Mouse (Mus musculus) regulatory T cell (primary cell): ENCODE results near the gene Cd46.

Experiments used
- in situ Hi-C: fragments of 300-600 bp; cut with MboI, MseI; formaldehyde crosslinking; loops from one replicate; pipeline ENCODE4 v1.15.1; 2025; ENCODE audit warnings: high pct_unique_total_duplicates

Cd46 gene

GRCm38 (mm10) chr1:195092220-195092720 is at the start of gene Cd46:
Gene Cd46 (minus strand): TSS chr1:195092249.
- in situ Hi-C loops: no loop called here

DNA sequence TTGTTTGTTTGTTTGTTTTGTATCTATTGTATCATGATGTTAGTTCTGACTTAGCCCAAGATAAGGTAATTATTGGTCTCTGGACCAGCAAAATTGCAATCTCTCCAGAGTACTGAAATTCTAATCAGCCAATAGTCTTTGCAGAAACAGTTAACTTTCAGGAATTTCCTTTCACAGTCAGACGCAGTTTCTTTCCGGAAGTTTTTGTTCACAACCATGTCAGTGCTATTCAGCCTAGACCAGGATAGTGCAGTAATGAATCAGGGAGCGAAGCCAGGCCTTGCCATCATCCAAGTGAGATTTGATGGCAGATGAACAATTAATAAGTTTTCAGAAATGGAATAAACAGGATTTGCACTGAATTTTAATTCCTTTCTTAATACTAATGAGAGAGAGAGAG is 40.0 kb upstream of the Cd46 start:
- in situ Hi-C loops: loop anchor here (5.0 kb wide), 1 partner anchor 105 kb away; no protein-coding TSS in a partner anchor

DNA sequence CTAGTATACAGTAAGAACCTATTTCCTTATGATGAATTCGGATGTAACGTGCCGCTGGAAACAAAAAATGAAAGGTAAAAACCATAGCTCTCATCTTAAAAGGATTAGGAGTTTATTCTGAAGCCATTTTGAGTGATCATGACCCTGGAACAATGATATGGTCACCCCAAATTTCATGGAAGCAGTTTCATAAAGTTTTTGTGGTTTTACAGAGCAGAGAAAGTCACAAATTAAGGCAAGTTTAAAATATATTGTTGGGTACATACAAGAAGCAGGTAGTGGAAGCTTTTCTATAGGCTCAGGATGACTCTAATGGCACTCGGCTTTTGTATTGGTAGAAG is 39.6 kb upstream of the Cd46 start:
- in situ Hi-C loops: loop anchor here (5.0 kb wide), 1 partner anchor 106 kb away; no protein-coding TSS in a partner anchor

- in situ Hi-C loops: loop anchor here (5.0 kb wide), 1 partner anchor 106 kb away; no protein-coding TSS in a partner anchor
These were observed 39.1 kb upstream of the Cd46 start, which contains the start of gene Cr1l for GRCm38 (mm10) chr1:195130953-195131674. Gene Cr1l (minus strand): TSS chr1:195131586.

- in situ Hi-C loops: loop anchor here (5.0 kb wide), 1 partner anchor 107 kb away; no protein-coding TSS in a partner anchor
These were observed 38.4 kb upstream of the Cd46 start for GRCm38 (mm10) chr1:195130479-195130878.

DNA sequence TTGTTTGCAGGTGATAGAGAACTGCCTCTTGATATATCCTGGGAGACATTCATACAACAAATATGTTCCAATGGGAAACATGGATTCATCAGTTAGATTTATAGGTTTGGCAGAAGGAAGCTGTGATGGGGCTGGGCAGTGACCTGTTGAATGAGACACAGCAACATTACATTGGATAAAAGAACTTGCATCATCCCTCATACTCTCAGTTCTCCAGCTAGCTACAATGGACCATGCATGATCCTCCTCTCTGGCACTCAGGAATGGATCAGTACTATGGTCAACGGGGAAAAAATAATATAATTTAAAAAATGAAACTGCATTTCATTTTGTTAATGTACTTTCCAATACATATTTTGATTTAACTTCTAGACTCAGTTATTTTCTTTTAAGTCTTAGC is 37.8 kb upstream of the Cd46 start:
- in situ Hi-C loops: loop anchor here (5.0 kb wide), 1 partner anchor 107 kb away; no protein-coding TSS in a partner anchor

- in situ Hi-C loops: no loop called here
These were observed 22.4 kb upstream of the Cd46 start for GRCm38 (mm10) chr1:195114414-195114813.

DNA sequence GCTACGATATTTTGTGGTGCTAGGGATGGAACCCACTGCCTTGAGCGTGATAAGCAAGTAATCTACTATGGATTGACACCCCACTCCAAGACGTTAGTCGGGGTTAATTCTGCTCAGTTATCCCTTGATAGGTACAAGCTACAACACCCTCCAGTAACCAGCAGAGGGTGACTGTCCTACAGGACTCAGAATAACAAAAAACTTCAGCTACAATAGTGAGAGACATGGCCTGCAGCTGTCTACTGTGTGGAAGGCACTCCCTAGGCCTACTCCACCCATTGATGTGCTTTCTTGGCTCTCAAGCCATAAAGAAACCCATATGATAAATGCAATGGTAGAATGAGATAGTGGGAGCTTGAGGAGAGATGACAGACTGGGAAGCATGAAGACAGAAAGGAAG is 21.6 kb upstream of the Cd46 start:
- in situ Hi-C loops: no loop called here

- in situ Hi-C loops: no loop called here
These were observed 8.6 kb upstream of the Cd46 start for GRCm38 (mm10) chr1:195100693-195101092.

DNA sequence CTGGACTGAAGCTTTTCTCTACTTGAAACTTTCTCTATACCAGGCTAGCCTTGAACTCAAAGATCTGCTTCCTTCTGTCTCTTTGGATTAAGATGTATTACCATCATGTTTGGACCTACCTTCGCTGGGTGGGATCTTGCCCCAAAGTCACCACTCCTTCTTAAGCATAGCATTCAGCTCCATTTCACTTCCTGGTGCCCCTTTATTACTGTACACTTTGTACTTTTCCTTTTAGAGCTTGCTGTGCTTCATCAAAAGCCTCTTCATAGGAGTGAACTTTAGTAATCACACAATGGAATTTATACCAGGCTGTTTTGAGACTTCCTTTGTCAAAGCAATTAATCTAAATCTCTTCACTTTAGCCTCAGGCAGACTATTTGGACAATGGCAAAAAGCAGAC is 6.0 kb upstream of the Cd46 start:
- in situ Hi-C loops: no loop called here

DNA sequence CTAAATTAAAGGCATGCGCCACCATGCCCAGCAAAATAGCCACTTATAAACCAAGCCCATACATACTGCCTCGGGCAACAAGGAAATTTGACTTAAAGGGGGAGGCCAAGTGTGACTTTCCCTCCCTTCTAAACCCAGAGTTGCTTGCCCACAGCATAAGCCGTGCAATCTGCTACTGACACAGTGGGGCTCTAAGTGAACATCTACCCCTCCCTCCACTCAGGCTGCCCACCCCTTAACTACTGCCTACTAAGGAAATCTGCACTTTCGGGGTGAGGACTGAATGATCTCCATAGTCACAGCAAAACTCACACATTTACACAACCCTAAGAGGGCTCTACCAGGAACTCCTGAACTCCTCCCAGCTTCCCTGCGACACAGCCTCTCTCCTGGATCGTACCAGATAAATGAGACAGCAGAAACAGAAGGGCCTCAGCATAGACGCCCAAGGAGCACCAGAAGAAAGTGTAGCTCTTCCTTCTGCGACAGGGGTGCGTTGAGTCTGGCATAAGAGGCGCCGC is 290 bp downstream of the Cd46 start:
- in situ Hi-C loops: no loop called here

DNA sequence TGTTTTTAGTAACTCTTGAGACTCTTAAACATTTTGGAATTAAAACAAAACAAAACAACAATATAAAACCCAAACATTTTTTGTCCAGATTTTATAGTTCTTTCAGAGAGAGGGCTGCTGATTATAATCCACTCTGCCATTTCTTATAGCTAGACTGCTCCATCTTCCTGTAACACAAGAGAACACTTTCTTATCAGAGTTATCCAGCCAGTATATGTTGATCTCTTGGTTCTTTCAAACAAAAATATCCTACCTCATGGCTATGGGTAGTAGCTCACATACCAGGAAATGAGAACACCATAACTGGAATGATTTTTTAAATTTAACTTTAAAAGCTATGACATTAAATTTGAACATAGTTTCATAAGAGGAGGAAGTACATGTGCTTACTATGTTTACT is 9.9 kb downstream of the Cd46 start:
- in situ Hi-C loops: no loop called here

- in situ Hi-C loops: no loop called here
These were observed 51.6 kb downstream of the Cd46 start for GRCm38 (mm10) chr1:195040437-195040836.

GRCm38 (mm10) chr1:195038386-195038785 is 53.7 kb downstream of the Cd46 start:
- in situ Hi-C loops: no loop called here

DNA sequence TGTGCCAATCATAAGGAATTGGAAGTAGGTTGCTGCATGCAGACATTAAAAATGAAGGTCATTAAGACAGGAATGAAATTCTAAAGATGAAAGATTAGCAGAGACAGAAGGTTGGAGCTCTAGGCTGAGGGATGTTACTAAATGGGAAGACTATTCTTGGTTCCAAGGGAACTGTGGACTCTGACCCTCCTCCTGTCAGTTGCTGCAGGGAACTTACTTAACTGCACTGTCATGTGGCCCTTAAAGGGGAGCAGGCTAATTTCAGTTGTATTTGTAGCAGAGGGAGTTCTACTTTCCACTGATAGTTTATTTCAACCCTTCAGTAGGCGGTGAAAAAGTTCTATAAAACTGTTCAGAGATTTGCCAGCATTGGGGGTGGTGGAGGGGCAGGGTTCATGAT is 54.1 kb downstream of the Cd46 start:
- in situ Hi-C loops: no loop called here

- in situ Hi-C loops: no loop called here
These were observed 54.6 kb downstream of the Cd46 start for GRCm38 (mm10) chr1:195037483-195037882.

- in situ Hi-C loops: no loop called here
These were observed 58.1 kb downstream of the Cd46 start for GRCm38 (mm10) chr1:195033941-195034340.

DNA sequence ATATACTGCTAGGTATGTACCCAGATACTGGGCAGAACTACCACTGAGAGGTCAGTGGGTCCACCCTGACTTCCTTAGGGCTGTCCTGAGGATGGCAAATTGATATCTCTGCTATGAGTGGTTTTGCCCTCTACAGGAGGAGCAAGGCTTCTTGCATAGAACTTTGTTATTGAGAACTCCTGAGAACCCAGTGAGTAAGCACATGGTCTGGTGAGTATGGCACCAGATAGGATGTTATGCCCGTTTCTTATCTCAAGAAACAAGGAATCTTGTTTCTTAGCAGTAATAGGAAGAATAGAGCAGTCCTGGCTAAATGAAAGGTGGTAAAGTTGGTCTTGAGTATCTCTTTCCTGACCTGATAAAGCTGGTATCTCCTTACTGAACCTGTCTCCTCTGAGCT is 59.3 kb downstream of the Cd46 start:
- in situ Hi-C loops: no loop called here

- in situ Hi-C loops: no loop called here
These were observed 60.3 kb downstream of the Cd46 start for GRCm38 (mm10) chr1:195031786-195032185.

DNA sequence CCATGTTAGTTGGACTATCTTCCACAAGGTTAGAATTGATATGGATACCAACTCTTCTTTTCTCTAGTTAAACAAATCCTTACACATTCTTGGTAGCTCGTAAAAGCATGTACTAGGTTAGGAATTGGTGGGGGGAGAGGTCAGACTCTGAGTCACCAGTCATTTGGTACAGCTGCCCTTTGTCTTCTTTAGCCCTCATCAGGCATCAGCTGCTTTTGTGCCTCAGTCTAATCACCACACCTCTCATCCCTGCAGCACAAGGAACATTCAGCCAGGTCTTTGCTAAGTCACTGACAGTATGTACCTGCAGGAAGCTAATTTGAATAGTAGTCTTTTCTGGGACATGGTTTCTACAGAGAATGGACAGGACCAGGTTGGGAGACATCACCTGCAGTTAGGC is 64.5 kb downstream of the Cd46 start:
- in situ Hi-C loops: loop anchor here (10.0 kb wide), 1 partner anchor 1053 kb away; no protein-coding TSS in a partner anchor

GRCm38 (mm10) chr1:195023848-195024247 is 68.2 kb downstream of the Cd46 start:
- in situ Hi-C loops: loop anchor here (10.0 kb wide), 1 partner anchor 1049 kb away; no protein-coding TSS in a partner anchor

DNA sequence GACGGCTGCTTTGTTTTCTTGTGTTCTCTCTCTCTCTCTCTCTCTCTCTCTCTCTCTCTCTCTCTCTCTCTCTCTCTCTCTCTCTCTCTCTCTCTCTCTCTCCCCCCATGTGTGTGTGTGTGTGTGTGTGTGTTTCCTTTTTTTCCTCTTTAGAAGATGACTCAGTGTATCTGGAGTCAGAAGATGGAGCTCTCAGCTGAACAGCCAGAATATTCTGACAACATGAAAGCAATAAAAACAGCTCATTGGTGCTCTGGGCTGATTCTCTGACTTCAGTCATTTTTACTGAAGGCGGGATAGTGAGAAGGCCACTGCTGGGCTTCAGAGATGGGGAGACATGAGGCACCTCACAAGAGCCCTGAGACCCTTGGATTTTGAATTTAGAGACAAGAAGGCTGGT is 70.2 kb downstream of the Cd46 start:
- in situ Hi-C loops: loop anchor here (10.0 kb wide), 1 partner anchor 1047 kb away; no protein-coding TSS in a partner anchor

DNA sequence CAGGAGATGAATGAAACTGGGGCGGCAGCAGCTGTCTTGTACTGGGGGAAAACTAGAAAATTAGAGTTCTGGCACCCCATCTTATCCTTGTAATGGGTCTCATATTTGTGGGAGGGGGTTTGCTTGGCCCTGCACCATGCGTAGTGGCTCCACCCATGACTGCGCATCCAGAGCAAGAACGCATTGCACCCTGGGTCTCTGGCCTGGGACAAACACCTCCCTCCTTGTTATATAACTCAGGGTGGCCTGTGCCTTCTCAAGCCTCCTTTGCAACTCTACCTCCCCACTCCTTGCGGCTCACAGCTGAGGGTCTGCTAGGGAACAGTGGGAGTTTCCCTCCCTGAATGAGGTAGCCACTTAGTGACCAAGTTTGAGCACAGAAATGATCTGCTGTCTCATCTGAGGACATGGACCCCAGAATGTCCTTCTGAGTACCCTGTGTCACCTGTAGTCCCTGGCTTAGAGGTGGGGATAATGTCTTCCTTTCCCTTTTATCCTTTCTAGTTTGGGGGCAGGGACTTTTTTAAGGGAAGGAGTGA is 72.9 kb downstream of the Cd46 start:
- in situ Hi-C loops: no loop called here
